Comparison of ENCODE assay signal across 12 mouse cellular contexts in the genomic region with DNA sequence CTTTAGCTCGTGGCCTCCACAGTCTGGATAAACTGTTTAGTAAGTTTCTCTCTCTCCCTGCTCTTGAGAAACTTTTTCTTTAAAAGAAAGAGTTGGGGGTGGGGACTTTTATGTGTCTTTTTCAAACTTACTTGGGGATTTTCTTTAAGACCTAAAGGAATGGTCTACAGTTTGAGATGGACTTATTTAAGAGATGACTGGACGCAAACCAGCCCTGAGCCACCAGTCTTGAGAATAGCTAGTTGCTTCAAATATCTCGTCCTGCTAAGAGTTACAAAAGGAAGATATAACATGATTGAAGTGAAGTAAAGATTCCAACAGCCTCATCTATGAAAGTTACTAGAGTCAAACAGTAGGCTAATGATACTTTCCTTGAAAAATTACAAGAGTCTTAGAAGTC. TPM values are rescaled to one million over a fixed set of nuclear protein-coding genes. Genes with fewer than 3 reads are reported as not detected.
DNase-seq lines count a peak whose midpoint lies in the region; ATAC-seq lines count a peak whose summit lies in the region.
"Had no signal": no experiment of that assay in that cellular context is flagged by ENCODE, and none has a peak within 500 bp of the region (broad histone marks: within the 10 kb centered on the region; RNA-seq: fewer than 3 reads in every experiment).

No protein-coding gene starts in this region.

- no peaks in the 10 kb centered on the region for H3K9me3 ChIP-seq in heart, embryonic 14.5 days (ENCODE audit: control insufficient read depth, low read length)
- no peaks in the 10 kb centered on the region for H3K9me3 ChIP-seq in midbrain, embryonic 10.5 days (replicated peaks)
- H3K9me3 ChIP-seq in midbrain, embryonic 16.5 days (replicated peaks; ENCODE audit: control insufficient read depth, low read length, poor library complexity, severe bottlenecking), result no peaks in the 10 kb centered on the region
- H3K9me3 ChIP-seq in limb, embryonic 10.5 days (replicated peaks), result no peaks in the 10 kb centered on the region
- H3K9me3 ChIP-seq: G1E; limb, embryonic 15.5 days had no signal

- 47% methylated on average over 3 of the region's 3 CpGs for WGBS in heart, embryonic 14.5 days
- WGBS in midbrain, embryonic 10.5 days, result 65% methylated on average over 3 of the region's 3 CpGs
- WGBS in midbrain, embryonic 16.5 days, result 63% methylated on average over 3 of the region's 3 CpGs
- WGBS in limb, embryonic 10.5 days, result 76% methylated on average over 3 of the region's 3 CpGs

- peak overlapping the region in 1 of 2 experiments; percentile 29; a peak in 2 of 4 replicates for H3K4me3 ChIP-seq in heart, embryonic 14.5 days (ENCODE audit: control insufficient read depth in 1 of 2, insufficient read depth in 1 of 2, low read depth in 1 of 2, low read length in 2 of 2)
- peak overlapping the region; percentile 97 for H3K4me3 ChIP-seq in midbrain, embryonic 10.5 days
- no peak overlapping the region for H3K4me3 ChIP-seq in midbrain, embryonic 16.5 days (ENCODE audit: low read depth, low read length)
- no peak overlapping the region for H3K4me3 ChIP-seq in limb, embryonic 10.5 days

- peaks cover 42 to 66% of the 10 kb centered on the region in 2 experiments for H3K4me1 ChIP-seq in heart, embryonic 14.5 days (ENCODE audit: control insufficient read depth in 2 of 2, insufficient read depth in 2 of 2, low read length in 2 of 2)
- H3K4me1 ChIP-seq in midbrain, embryonic 10.5 days, result peaks cover 81% of the 10 kb centered on the region
- H3K4me1 ChIP-seq in midbrain, embryonic 16.5 days (ENCODE audit: control insufficient read depth, insufficient read depth, low read length), result peaks cover 32% of the 10 kb centered on the region
- peaks cover 80% of the 10 kb centered on the region for H3K4me1 ChIP-seq in limb, embryonic 10.5 days

- no peak for ATAC-seq in heart, embryonic 14.5 days (ENCODE audit: insufficient number of reproducible peaks, insufficient read depth, low FRiP score, low read depth)
- ATAC-seq in midbrain, embryonic 16.5 days, result no peak

- H3K36me3 ChIP-seq in heart, embryonic 14.5 days (ENCODE audit: control insufficient read depth, insufficient read depth, low read length), result 0 out of 2 replicates have a peak, but pooled peaks cover 16% of the 10 kb centered on the region
- peaks cover 28% of the 10 kb centered on the region for H3K36me3 ChIP-seq in midbrain, embryonic 10.5 days
- H3K36me3 ChIP-seq in midbrain, embryonic 16.5 days (ENCODE audit: control insufficient read depth, insufficient read depth, low read length), result no peaks in the 10 kb centered on the region
- H3K36me3 ChIP-seq in limb, embryonic 10.5 days, result peaks cover 14% of the 10 kb centered on the region
- H3K36me3 ChIP-seq: limb, embryonic 15.5 days had no signal

- no peaks in the 10 kb centered on the region for H3K27me3 ChIP-seq in heart, embryonic 14.5 days (ENCODE audit: control insufficient read depth, insufficient read depth, low read length)
- no peaks in the 10 kb centered on the region for H3K27me3 ChIP-seq in midbrain, embryonic 10.5 days (ENCODE audit: low read depth, poor library complexity, severe bottlenecking)
- no peaks in the 10 kb centered on the region for H3K27me3 ChIP-seq in midbrain, embryonic 16.5 days (ENCODE audit: control insufficient read depth, insufficient read depth, low read depth, low read length)
- H3K27me3 ChIP-seq in limb, embryonic 10.5 days (ENCODE audit: low read depth, poor library complexity, severe bottlenecking), result no peaks in the 10 kb centered on the region
- H3K27me3 ChIP-seq: limb, embryonic 15.5 days had no signal

- H3K4me2 ChIP-seq in heart, embryonic 14.5 days (ENCODE audit: low read length), result peak overlapping the region; percentile 85
- no peak overlapping the region for H3K4me2 ChIP-seq in midbrain, embryonic 16.5 days (ENCODE audit: low read length)

- no peak for DNase-seq in heart, adult 8-10 months (ENCODE audit: low spot score)
- no peak for DNase-seq in midbrain, embryonic 10.5 days (ENCODE audit: low spot score)
- DNase-seq in limb, embryonic 10.5 days (ENCODE audit: low spot score), result no peak
- DNase-seq in urinary bladder, postnatal 14 days (ENCODE audit: low spot score), result no peak
- DNase-seq in thymus, postnatal 4 days, result no peak
- DNase-seq: adrenal gland, postnatal 10 days; cerebellum, adult 9-10 months; kidney, postnatal 14 days had no signal

- peak overlapping the region; percentile 69 for H3K9ac ChIP-seq in heart, embryonic 14.5 days (ENCODE audit: low read length)
- H3K9ac ChIP-seq in midbrain, embryonic 16.5 days (ENCODE audit: low read depth, low read length), result no peak overlapping the region
- H3K9ac ChIP-seq: limb, embryonic 15.5 days had no signal

- peak overlapping the region; percentile 50 to 94; a peak in 3 of 4 replicates for H3K27ac ChIP-seq in heart, embryonic 14.5 days (replicated peaks in 1 of 2; ENCODE audit: control insufficient read depth in 1 of 2, insufficient read depth in 1 of 2, low read depth in 2 of 2, low read length in 2 of 2)
- H3K27ac ChIP-seq in midbrain, embryonic 10.5 days (replicated peaks), result peak overlapping the region; percentile 99
- H3K27ac ChIP-seq in midbrain, embryonic 16.5 days (ENCODE audit: low read length), result no peak overlapping the region
- H3K27ac ChIP-seq in limb, embryonic 10.5 days, result peak overlapping the region; percentile 93

RNA-seq across cellular contexts. Expression of a gene that starts 4.0 kb away (rescaled TPM):
- polyA plus RNA-seq in heart, embryonic 14.5 days (2014; fragmentation: Nextera tagmentation; extraction: Ambion mirVana), result 51.9 and 52.1 TPM in 2 replicates
- 10 to 100 TPM; 35.2 to 51.2 (median 39.9) TPM for total RNA-seq in heart, adult 8-10 months (2022)
- polyA plus RNA-seq in midbrain, embryonic 10.5 days (2016; fragmentation: Nextera tagmentation; extraction: Ambion mirVana), result 61.9 and 63.1 TPM in 2 replicates
- 19.1 and 25.1 TPM in 2 replicates for polyA plus RNA-seq in midbrain, embryonic 16.5 days (2015; fragmentation: Nextera tagmentation; extraction: Ambion mirVana)
- polyA plus RNA-seq in limb, embryonic 10.5 days (2016; fragmentation: Nextera tagmentation; extraction: Ambion mirVana), result 40.8 and 42.7 TPM in 2 replicates
